Mouse (Mus musculus): ENCODE measurements around the gene Fam160b1.

The Fam160b1 gene

GRCm38 (mm10) chr19:57425296-57425695, 64.8 kb downstream of the Fam160b1 start:
- DNase-seq (ENCODE audit: low spot score) = no peak

- no peak for DNase-seq (ENCODE audit: low spot score)
These were observed 66.4 kb downstream of the Fam160b1 start for GRCm38 (mm10) chr19:57426841-57427240.

GRCm38 (mm10) chr19:57427756-57428438, 67.4 kb downstream of the Fam160b1 start:
- DNase-seq (ENCODE audit: low spot score) = no peak

GRCm38 (mm10) chr19:57428641-57429040, 68.2 kb downstream of the Fam160b1 start:
- no peak for DNase-seq (ENCODE audit: low spot score)

GRCm38 (mm10) chr19:57429926-57430325, 69.4 kb downstream of the Fam160b1 start:
- DNase-seq (ENCODE audit: low spot score) = peak; percentile 86

- no peak for DNase-seq (ENCODE audit: low spot score)
These were observed 71.0 kb downstream of the Fam160b1 start for GRCm38 (mm10) chr19:57431476-57431875.

DNA sequence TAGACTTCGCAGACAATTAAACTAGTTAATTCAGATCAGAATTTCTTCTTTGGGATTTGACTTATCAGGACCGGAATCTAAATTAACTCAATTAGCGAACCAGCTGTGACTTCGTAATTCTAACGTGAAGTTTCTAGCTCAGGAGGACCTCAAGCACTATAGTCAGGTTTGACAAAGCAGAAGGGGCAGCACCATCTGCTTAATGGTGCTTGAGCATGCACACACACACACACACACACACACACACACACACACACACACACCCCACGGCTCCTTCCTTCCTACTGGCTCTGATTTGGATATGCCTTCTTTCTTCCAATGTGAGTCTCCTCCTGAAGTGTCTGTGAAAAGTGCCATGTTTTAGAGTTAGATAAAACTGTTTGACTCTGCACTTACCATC, 73.5 kb downstream of the Fam160b1 start:
- no peak for DNase-seq (ENCODE audit: low spot score)

GRCm38 (mm10) chr19:57436586-57437021, 76.1 kb downstream of the Fam160b1 start:
- no peak for DNase-seq (ENCODE audit: low spot score)

GRCm38 (mm10) chr19:57437042-57437441, 76.6 kb downstream of the Fam160b1 start:
- no peak for DNase-seq (ENCODE audit: low spot score)
